Mouse (Mus musculus) Muller cell, postnatal 12 days (primary cell): ENCODE results near the gene Krt4.

ENCODE experiments used
- DNase-seq: peaks from one replicate; pipeline ENCODE4 v3.0.0-alpha.2; 2015; ENCODE audit errors: inconsistent ontology term

The Krt4 gene

GRCm38 (mm10) chr15:101924635-101925034, at the start of gene Krt4:
Krt4 (minus strand) TSS chr15:101924735.
- DNase-seq = no peak

- DNase-seq = peak; percentile 91
Observed at GRCm38 (mm10) chr15:101973414-101974077, 49.0 kb upstream of the Krt4 start.

DNA sequence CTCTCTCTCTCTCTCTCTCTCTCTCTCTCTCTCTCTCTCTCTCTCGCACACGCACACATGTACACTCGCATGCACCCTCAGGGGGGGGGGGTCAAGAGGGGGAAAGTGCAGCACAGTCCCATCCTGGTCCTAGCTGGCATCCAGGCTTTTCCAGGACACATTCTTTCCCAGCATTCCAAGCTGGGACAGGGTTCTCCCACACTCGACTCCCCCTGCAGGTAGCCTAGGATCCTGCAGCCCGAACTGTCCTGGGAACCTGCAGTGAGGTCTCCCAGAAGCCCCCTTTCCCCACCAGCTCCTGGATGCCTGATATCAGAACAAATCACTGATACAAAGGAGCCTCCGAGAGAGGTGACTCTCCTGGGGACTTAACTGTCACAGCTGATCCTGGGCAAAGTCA, 46.0 kb upstream of the Krt4 start:
- DNase-seq = peak; percentile 30

- DNase-seq = no peak
Observed at GRCm38 (mm10) chr15:101966808-101967207, 42.3 kb upstream of the Krt4 start.

DNA sequence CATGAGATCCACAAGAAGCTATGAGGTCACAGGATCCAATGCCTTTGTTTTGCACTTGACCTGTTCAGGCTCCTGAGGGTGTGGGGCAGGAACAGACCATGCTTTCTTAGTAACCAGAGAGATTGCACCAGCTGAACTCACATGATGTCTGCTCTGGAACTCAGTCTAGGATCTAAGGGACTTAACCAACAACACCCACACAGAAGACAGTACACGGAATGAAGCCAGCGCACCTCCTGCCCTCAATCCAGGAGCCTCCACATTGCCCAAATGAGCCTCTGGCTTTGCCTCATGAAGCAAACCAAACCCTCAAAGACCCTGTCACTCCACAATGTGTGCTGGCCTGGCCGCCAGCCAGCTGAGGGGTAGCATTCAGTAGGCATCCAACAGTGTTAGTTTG, 34.4 kb upstream of the Krt4 start:
- no peak for DNase-seq

DNA sequence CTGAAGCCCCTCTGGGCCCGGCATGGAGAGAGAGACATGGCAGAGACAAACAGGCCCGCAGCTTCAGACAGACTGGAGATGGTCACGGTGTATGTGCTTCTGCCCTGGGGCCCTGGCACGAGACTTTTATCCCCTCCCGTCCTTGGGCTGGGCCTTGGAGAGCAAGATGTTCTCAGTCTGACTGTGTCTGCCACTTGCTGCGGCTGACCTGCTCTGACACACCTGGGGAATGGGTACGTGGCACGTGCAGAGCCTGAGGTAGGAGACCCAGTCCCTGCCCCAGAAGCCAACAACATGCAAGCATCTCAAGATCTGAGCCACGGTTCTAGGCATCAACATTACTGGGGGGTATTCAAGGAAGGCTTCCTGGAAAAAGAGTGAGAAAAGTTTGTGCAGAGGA, 29.7 kb upstream of the Krt4 start, which contains the start of gene Krt78:
Krt78 (minus strand) TSS at position 101 of the 400 bp plus-strand sequence.
- no peak for DNase-seq

DNA sequence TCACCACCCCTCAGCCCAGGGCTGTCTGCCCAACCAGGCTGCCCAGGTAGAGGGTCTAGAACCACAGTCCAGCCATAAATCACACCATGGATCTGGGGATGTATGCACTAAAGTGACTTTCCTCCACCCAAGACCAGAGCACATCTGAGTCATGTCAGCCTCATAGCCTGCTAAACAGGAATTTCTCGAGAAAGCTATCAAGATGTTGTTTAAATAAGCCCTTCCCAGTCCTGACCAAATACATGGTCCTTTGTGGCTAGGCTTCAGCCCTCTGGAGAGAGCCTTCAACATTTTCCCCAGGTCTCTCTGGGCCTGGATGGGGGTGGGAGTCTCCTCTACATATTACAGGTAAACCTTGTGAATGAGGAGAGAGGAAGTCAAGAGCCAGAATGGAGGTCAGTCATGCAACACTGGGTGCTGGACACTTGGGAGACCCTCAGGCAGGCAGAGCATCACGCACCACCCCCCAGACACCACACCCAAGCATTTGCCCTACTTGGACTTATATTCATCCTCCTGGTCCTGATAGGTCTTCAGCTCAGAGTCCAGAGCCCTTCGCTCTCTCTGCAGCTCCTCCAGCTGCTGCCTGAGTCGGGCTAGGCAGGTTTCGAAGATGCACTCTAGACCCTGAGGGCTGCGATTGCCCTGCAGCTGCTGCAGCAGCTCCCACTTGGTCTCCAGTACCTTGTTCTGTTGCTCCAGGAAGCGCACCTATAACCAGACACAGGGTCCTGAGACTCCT, 28.4 kb upstream of the Krt4 start:
- no peak for DNase-seq

- no peak for DNase-seq
Observed at GRCm38 (mm10) chr15:101945430-101945829, 20.9 kb upstream of the Krt4 start.

DNA sequence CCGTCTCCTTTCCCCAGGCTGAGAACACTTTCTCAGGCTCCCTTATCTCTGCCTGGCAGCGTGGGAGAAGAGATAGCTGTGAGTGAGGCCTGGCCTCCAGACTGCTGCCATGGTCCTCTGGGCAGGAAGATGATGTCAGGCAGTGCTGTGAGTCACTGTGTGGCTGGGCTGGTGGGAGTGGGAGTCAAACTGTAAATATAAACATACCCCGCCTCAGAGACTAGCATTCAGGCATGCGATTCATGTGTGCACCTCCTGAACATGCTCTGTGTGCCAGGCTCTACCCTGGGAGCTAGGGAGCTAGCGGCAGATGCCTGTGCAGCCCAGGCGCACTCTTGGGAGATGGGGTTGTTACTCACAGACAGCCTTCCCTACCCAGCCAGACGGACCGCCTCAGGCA, 17.4 kb upstream of the Krt4 start:
- peak; percentile 18 for DNase-seq

DNA sequence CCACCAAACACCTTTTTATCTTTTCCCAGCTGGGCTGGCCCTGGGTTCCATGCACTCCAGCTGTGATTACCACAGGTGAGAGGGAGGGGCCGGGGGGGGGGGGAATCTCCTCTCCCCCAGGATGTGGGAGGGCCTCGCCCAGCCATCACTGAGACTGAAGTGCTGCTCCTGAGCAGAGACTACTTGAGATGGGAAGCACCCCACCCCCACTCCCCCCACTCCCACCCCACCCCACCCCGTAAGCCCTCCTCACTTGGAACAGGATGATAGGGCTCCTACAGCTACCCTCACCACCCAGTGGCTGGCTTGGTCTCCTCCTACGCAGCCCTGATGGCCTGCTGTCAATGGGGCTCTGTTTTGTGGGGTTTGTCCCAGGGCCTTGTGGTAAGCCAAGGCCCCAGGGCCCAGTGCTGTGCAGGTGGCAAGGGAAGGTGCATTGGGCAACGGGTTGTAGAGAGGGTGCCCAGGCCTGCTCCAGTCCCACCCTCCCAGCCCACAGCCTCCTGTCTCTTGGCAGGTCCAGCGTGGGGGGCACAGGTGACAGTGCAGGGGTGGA, 15.8 kb upstream of the Krt4 start, which contains the start of gene Krt79:
Krt79 (minus strand) TSS at position 51 of the 556 bp plus-strand sequence.
- no peak for DNase-seq

DNA sequence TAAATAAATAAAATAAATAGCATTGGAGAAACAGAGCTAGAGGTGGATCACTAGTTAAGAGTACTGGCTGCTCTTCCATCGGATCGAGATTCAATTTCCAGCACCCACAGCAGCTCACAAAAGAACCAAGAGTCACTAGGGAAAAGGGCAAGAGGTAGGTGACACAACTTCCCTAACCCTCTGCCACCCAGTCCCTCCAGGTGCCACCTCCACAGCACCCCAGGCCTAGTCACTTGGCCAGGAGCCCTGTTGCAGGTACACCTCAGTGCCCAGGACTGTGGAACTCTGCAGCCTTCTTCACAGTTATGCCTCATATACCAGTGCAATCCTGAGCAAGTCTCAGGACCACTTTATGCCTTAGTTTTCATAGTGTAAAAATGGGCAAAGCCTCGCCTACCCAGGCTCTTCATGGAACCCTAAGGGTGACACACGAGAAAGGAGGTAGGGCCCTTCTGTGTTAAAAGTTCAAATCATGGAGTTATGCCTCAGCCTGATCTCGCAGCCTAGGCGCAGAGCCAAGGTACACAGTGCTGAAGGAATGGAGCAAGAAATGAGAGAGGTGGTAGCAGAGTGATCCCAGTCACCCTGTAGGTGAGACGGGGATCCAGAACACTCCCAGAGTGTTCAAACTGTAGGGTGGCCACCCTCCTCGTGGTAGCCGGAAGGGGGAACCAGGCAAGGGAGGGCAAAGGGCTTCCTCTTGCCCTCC, 14.2 kb upstream of the Krt4 start:
- no peak for DNase-seq

DNA sequence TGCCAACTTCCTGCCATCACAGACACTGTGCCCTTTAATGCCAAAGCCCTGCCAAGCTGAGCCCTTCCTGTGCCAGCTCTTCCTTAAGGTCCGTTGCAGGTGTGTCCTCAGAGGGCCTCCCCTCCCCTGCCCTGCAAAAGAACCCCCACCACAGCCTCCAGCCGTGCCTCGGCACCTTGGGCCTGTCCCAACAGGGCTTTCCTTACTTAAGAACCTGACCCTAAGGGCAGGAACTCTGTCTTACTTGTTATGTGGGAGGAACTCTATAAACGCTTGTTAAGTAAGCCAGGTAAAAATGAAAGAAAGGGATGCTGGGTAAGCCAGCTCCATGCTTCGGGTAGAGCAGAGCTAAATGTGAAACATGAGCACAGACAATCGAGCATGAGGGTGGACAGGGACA, 8.5 kb upstream of the Krt4 start:
- no peak for DNase-seq

- DNase-seq = no peak
Observed at GRCm38 (mm10) chr15:101929666-101930065, 5.1 kb upstream of the Krt4 start.

- DNase-seq = no peak
Observed at GRCm38 (mm10) chr15:101929087-101929486, 4.6 kb upstream of the Krt4 start.

DNA sequence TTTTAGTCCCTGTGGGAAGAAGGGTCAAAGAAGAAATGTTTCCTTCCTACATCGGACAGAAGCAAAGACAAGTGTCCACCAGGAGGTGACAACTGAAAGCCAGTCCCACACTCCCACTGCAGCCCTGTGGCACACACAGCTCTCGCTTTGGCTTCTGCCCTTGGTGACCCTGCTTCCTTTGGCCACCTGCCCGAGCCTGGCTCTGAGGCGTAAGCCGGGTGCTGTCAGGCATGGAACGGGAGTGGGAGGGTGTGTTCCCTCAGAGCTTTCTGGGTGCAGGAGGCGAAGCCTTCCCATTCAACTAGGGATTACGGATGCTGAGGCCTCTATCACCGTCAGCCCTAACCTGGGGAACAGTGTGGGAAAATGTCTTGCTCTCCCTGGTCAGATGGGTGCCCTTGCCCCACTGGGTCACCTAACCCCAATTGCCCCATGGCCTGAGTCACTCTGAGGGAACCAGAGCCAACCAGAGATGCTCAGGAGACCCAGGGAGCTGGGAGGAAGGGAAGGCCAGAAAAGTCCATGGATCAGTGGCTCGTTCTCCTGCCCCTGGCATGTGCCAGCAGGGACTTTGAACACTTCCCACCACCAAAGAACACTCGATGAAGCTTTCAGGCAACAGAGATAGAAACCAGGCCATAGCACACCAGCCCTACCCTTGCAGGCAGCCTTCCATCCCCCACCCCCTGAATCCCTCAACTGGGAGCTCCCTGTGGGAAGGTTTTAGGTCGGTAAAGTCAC, 3.0 kb upstream of the Krt4 start:
- no peak for DNase-seq

DNA sequence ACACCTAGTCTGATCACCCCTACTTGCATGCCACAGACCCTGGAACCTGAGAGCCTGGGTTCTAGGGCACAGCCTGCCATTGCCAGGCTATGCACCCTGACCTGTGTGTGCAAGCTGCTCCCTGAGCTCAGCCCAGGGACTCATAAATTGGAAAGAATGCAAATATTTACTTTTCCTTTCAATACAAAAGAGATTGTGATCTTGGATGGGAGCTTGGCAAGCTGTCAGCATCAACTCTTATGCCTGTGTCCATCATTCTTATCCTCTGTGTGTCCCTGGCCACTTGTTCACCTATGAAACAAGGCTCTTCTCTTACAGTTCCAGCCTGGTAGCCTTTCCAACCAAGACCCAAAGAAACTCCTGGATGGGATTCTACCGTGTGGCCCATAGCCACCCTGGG, 506 bp upstream of the Krt4 start:
- DNase-seq = no peak

- no peak for DNase-seq
Observed at GRCm38 (mm10) chr15:101922296-101922695, 2.2 kb downstream of the Krt4 start.

GRCm38 (mm10) chr15:101916072-101916471, 8.5 kb downstream of the Krt4 start:
- peak; percentile 57 for DNase-seq

GRCm38 (mm10) chr15:101904849-101905248, 19.7 kb downstream of the Krt4 start:
- no peak for DNase-seq

DNA sequence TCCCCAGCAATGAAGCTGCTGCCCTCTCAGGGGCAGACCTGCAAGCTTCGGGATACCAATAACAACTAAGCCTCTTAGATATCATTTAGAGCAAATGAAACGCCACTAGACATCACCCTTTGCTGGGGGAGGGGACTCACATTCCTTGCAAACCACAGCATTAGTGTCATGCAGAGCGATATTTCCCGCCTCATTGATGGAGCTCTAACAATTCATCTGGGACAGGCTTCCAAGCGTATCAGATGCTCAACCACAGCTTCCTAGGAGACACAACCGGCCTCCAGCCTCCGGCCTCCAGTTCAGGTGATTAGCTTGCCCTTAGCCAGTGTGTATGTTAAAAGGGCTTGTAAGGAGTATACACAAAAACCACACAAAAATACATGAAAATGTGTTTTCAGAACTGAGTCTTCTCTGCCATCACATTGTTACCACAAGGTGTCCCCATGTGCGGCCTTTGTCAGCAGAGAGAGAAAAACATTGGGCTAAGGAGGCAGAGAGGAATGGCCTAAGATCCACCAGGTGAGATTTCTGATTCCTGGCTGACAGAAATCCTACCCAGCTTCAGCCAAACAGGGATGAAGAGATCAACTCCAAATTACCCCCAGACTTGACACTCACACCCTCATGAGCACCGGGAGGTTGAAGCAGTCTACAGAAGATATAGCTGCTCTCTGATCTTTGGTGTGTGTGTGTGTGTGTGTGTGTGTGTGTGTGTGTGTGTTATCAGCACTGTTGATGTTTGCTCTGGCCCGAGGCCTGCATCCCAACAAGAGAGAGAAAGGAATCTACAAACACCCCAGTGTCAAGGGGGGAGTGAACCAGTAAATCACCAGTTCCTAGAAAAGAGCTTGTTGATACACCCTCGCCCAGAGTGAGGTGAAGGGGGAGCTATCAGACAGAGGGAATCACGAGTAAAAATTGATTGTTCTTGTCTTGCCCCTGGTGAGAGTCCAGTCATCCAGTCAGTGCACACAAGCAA, 22.1 kb downstream of the Krt4 start:
- peak; percentile 75 for DNase-seq
